Mouse (Mus musculus) forebrain, embryonic 15.5 days (tissue): Measurements from ENCODE around the gene Gm10283. TPM values are rescaled to one million over a fixed set of nuclear protein-coding genes. Genes with fewer than 3 reads are reported as not detected.
"Not testable (repeated sequence)": the region's sequence is repeated elsewhere in the genome, so short reads cannot be mapped to it uniquely, and the experiment has no call there.

Experiments used
- ATAC-seq: fragments of 200-750 bp; cut with Nextera tagmentation; replicated peaks from 2 replicates; pipeline ENCODE4 v1.8.0; 2017; ENCODE audit warnings: mild to moderate bottlenecking, moderate TSS enrichment, moderate library complexity
- H3K27ac ChIP-seq: fragments of 300-500 bp; sonication (generic); replicated peaks from 2 replicates; pipeline ENCODE4 v1.5.1; 2015; ENCODE audit warnings: mild to moderate bottlenecking, inconsistent platforms
- H3K27me3 ChIP-seq: fragments of 300-500 bp; sonication (generic); 2 replicates; pipeline ENCODE4 v1.6.1; 2015; ENCODE audit warnings: inconsistent platforms
- H3K36me3 ChIP-seq: fragments of 300-500 bp; sonication (generic); 2 replicates; pipeline ENCODE4 v1.6.1; 2015; ENCODE audit warnings: mild to moderate bottlenecking, inconsistent platforms
- H3K4me1 ChIP-seq: fragments of 300-500 bp; sonication (generic); 2 replicates; pipeline ENCODE4 v1.6.1; 2015; ENCODE audit warnings: inconsistent platforms
- H3K4me2 ChIP-seq: fragments of 300-500 bp; sonication (generic); replicated peaks from 2 replicates; pipeline ENCODE4 v1.6.1; 2015; ENCODE audit warnings: mild to moderate bottlenecking, inconsistent platforms
- H3K4me3 ChIP-seq: fragments of 300-500 bp; sonication (generic); 2 replicates; pipeline ENCODE4 v1.5.1; 2015; ENCODE audit warnings: mild to moderate bottlenecking, inconsistent platforms
- H3K9ac ChIP-seq: fragments of 300-500 bp; sonication (generic); replicated peaks from 2 replicates; pipeline ENCODE4 v1.6.1; 2015; ENCODE audit warnings: mild to moderate bottlenecking, inconsistent platforms
- H3K9me3 ChIP-seq: fragments of 300-500 bp; sonication (generic); 2 replicates; pipeline ENCODE4 v1.6.1; 2016; ENCODE audit warnings: inconsistent platforms
- WGBS: fragments of 180-500 bp; shearing (Covaris S2); methylation state at CpG from one replicate; pipeline ENCODE4 v1.1.7; 2015; ENCODE audit warnings: mixed read lengths; 5-methylcytosine and 5-hydroxymethylcytosine counted together
- polyA plus RNA-seq: library from polyadenylated mRNA; unstranded; fragments of >200 nt; fragmentation: Nextera tagmentation; extraction: Ambion mirVana; gene quantifications from 2 replicates; pipeline ENCODE4 v1.2.1, GENCODE M21; 2015

The Gm10283 gene
- not detected in 2 replicates for polyA plus RNA-seq

DNA sequence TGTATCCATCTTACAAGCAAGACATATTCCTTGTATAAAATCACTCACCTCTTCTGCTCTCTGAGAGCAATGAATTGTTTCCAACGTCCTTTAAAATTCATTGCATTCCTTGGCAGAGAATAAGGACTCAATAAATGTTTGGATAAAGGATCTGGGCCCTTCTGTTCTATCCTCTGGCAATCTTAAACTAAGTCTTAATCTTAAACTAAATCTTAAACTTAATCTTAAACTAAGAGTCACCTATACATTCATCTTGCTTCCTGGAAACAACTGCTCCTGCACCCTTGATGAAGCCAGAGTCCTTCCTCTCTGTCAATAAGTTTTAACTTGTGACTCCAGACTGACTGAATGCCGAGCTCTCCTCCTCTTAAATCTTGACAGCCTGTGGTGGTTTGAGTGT lies at the start of gene Gm10283:
TSS of gene Gm10283 (minus strand) at position 101 of the 400 bp plus-strand sequence.
- H3K36me3 ChIP-seq: no peaks in the 10 kb centered on the region
- WGBS: 48% methylated on average over 2 of the region's 2 CpGs
- H3K4me3 ChIP-seq: no peak within 1 kb of the TSS
- H3K4me1 ChIP-seq: peaks cover 5% of the 10 kb centered on the region; the same call in 1 of the 2 replicates
- no peak within 1 kb of the TSS for H3K9ac ChIP-seq
- no peak for ATAC-seq
- H3K27me3 ChIP-seq: no peaks in the 10 kb centered on the region
- H3K9me3 ChIP-seq: no peaks in the 10 kb centered on the region
- no peak within 1 kb of the TSS for H3K4me2 ChIP-seq
- H3K27ac ChIP-seq: no peak within 1 kb of the TSS

DNA sequence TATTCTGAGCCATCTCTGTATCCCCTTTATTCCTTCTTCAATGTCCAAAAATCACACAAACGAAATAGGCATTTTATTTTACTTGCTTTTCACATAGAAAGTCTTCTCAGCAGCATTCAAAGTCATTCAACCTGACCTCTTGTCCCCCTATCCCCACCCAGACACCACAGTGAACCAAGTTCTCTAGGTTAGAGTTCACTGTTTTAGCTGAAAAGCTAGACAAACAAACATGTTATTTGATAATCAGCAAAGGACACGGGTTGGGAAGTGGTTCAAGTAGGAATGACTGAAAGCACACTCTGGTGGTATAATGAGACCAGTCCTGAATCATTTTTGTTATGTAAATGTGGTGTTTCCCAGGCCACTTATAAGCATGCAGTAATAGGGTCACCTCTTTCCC lies 31.9 kb upstream of the Gm10283 start:
- no peaks in the 10 kb centered on the region for H3K36me3 ChIP-seq
- no peaks in the 10 kb centered on the region for H3K4me1 ChIP-seq
- no peaks in the 10 kb centered on the region for H3K9me3 ChIP-seq
- no peak overlapping the region for H3K4me2 ChIP-seq
- no peak overlapping the region for H3K4me3 ChIP-seq
- no peak for ATAC-seq
- 15% methylated on average over 2 of the region's 2 CpGs for WGBS
- no peaks in the 10 kb centered on the region for H3K27me3 ChIP-seq
- H3K27ac ChIP-seq: no peak overlapping the region
- H3K9ac ChIP-seq: no peak overlapping the region

DNA sequence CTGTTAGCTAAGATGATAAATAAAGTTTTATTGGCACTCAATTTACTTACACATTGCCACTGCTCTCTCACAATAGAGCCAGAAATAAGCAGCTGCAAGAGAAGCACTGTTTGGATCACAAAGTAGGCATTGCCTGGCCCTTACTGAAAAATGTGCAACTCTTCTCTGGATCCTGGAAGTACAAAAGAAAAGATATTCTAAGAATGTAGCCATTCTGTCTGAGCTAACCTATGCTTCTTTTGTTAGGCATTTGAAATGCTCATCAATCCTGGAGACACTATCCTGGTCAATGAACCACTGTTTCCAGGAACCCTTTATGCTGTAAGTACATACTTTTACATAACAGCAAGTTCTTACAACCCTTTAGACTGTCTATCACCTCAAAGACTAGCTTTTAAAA lies 15.3 kb upstream of the Gm10283 start:
- no peaks in the 10 kb centered on the region for H3K9me3 ChIP-seq
- H3K9ac ChIP-seq: no peak overlapping the region
- no peaks in the 10 kb centered on the region for H3K27me3 ChIP-seq
- no peak overlapping the region for H3K4me3 ChIP-seq
- no peak overlapping the region for H3K4me2 ChIP-seq
- no peak overlapping the region for H3K27ac ChIP-seq
- no peaks in the 10 kb centered on the region for H3K36me3 ChIP-seq
- no peaks in the 10 kb centered on the region for H3K4me1 ChIP-seq
- no peak for ATAC-seq

DNA sequence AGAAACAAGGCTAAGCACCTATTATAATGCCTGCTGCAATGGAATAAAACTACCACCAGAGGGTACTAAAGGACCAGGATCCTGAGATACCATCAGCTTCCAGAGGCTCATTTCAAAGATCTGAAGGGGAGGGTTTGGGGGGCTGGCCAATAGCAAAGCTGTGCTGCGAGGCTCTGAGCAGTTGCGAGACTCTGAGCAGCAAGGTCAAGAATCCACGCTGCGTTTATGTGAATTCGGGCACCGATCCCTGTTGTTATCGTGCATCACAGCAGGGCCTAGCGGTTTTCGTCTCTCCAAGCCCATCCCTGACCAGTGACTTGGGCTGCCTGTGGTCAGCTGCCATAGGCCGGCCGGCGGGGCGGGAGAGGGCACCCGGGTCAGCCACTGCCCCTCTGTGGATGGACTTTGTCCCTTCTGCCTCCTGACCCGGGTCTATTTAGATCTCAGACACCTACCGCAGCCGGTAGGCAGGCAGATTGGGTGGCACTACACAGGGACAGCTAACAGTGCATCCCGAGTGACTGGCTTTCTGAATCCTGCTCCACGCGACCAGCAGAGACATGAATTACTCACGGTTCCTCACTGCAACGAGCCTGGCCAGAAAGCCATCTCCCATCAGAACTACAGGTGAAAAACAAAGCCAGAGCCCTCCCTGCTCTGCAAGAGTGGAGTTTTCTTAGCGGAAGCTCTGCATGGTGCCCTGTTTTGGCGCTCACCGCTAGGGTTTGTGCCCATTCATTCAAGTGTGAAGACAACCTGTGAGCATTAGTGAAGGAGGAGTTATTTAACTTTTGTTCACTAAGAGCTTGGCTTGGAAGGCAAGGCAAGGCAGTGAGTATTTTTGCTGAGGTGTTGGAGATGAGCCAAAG lies 2.9 kb upstream of the Gm10283 start, which contains the start of gene Aadat:
TSS of gene Aadat (plus strand) at position 280 of the 869 bp plus-strand sequence.
- H3K27ac ChIP-seq: no peak within 1 kb of the TSS
- H3K4me2 ChIP-seq: peak within 1 kb of the TSS; percentile 100
- ATAC-seq: peak; percentile 99
- H3K27me3 ChIP-seq: no peaks in the 10 kb centered on the region
- H3K4me3 ChIP-seq: peak within 1 kb of the TSS; percentile 77
- H3K4me1 ChIP-seq: peaks cover 5% of the 10 kb centered on the region; the same call in 1 of the 2 replicates
- H3K36me3 ChIP-seq: no peaks in the 10 kb centered on the region
- H3K9ac ChIP-seq: peak within 1 kb of the TSS; percentile 86
- H3K9me3 ChIP-seq: no peaks in the 10 kb centered on the region
- WGBS: under 1% methylated on average over 25 of the region's 25 CpGs

- not testable (repeated sequence) for H3K9me3 ChIP-seq, H3K36me3 ChIP-seq, H3K27me3 ChIP-seq, H3K9ac ChIP-seq, H3K4me1 ChIP-seq, H3K4me2 ChIP-seq, ATAC-seq, H3K27ac ChIP-seq, H3K4me3 ChIP-seq
- 90% methylated on average over 2 of the region's 2 CpGs for WGBS
These were observed 8.0 kb downstream of the Gm10283 start for GRCm38 (mm10) chr8:60495046-60495445.

DNA sequence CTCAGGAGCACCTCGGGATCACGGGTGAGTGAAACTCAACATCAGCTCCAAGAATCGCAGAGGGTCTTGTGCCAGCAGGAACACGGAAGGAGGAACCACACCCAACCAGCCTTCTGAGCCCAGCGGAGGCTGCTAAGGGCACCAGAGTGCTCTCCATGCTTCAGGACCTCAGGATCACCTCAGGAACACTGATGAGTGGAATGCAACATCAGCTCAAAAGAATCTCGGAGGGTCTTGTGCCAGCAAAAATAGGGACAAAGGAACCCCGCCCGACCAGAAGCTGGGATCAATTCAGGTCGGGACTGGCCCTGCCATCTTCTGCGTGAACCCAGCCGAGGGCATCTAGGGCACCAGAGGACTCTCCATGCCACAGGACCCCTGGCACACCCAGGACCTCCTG lies 8.4 kb downstream of the Gm10283 start:
- Histone ChIP-seq H3K36me3 (no peaks in the 10 kb centered on the region), H3K9ac (no peak overlapping the region), H3K27ac (no peak overlapping the region), H3K27me3 (no peaks in the 10 kb centered on the region), H3K4me3 (no peak overlapping the region), H3K9me3 (no peaks in the 10 kb centered on the region), H3K4me2 (no peak overlapping the region), H3K4me1 (no peaks in the 10 kb centered on the region)
- no peak for ATAC-seq
- WGBS: 91% methylated on average over 11 of the region's 11 CpGs

DNA sequence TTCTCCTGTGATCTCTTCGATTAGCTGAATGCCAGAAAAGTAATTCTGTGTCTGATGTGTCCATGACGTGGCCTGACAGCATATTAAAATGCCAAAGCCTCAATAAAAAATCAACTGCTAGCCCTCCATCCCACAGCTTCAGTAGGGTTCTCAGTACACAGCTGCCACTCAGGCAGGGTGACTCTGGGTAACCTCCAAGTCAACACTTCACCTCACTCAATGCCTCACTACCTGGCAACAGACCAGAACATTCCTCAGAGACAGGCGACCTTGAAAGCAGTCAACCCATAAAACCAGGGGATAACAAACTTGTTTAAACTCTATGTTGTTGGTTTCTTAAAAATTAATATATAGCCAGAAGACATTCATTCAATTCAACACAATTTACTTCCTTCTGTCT lies 10.5 kb downstream of the Gm10283 start:
- ATAC-seq: no peak
- Histone ChIP-seq H3K4me2 (no peak overlapping the region), H3K36me3 (no peaks in the 10 kb centered on the region), H3K9me3 (no peaks in the 10 kb centered on the region), H3K27ac (no peak overlapping the region), H3K27me3 (no peaks in the 10 kb centered on the region), H3K4me1 (no peaks in the 10 kb centered on the region), H3K4me3 (no peak overlapping the region), H3K9ac (no peak overlapping the region)
- 85% methylated on average over 3 of the region's 3 CpGs for WGBS

DNA sequence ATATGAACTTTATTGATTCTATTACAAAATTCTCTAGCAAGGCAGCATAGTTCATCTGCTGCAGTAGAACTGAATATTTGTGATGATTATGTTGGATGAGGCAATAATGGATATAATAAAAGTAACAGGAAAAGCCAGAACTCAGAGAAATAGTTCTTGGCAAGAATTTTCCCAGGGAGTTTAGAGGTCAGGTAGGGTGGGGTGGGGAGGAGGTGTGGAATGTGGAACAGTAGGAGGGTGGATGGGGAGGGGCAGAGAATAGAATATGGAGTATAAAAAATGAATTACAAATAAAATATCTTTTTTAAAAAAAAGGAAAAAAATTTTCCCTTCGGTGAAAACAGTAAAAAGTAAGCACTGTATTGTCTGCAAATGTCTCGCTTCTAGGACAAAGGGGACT lies 11.1 kb downstream of the Gm10283 start:
- Histone ChIP-seq H3K4me1 (no peaks in the 10 kb centered on the region), H3K27me3 (no peaks in the 10 kb centered on the region), H3K27ac (no peak overlapping the region), H3K4me2 (no peak overlapping the region), H3K4me3 (no peak overlapping the region), H3K36me3 (no peaks in the 10 kb centered on the region), H3K9ac (no peak overlapping the region), H3K9me3 (no peaks in the 10 kb centered on the region)
- 98% methylated on average over 2 of the region's 2 CpGs for WGBS
- ATAC-seq: no peak

GRCm38 (mm10) chr8:60490147-60490546 lies 12.9 kb downstream of the Gm10283 start:
- Histone ChIP-seq H3K4me3 (no peak overlapping the region), H3K4me1 (no peaks in the 10 kb centered on the region), H3K9me3 (no peaks in the 10 kb centered on the region), H3K27me3 (no peaks in the 10 kb centered on the region), H3K27ac (no peak overlapping the region), H3K4me2 (no peak overlapping the region), H3K9ac (no peak overlapping the region), H3K36me3 (no peaks in the 10 kb centered on the region)
- ATAC-seq: no peak
- WGBS: 87% methylated on average over 2 of the region's 2 CpGs

DNA sequence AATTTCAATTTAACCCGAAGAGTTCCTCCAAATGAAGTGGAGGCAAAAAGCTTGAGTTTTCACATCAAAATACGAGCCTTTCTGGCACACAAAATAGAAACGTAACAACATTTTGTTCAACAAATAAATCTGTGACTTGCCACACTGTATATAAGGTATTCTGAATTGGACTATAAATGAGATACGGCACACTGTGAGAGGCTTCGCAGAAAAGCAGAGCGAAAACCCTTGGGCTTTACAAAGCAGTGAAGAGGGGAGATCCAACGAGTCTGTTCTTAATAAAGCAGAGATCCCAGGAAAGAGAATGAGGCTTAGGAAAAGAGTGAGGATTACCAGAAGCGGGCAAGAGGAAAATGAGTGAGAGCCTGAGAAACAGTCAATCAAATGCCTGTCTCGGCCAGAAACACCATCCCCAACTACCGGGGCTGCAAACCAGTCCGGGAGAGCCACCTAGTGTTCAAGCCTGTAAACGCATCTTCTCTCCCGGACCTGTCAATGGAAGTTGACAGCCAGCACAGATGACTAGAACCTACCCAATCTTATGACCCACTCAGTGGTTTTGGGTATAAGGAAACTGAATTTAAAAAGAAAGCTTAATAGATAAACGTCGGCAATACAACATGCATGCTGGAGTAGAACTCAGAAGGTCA lies 36.2 kb downstream of the Gm10283 start:
- no peak overlapping the region for H3K9ac ChIP-seq
- H3K4me2 ChIP-seq: 0 out of 2 replicates have a peak overlapping the region, but pooled peaks have one; percentile 8
- WGBS: 35% methylated on average over 15 of the region's 15 CpGs
- H3K4me1 ChIP-seq: no peaks in the 10 kb centered on the region
- H3K9me3 ChIP-seq: no peaks in the 10 kb centered on the region
- ATAC-seq: peak; percentile 95
- no peaks in the 10 kb centered on the region for H3K36me3 ChIP-seq
- H3K27ac ChIP-seq: no peak overlapping the region
- no peaks in the 10 kb centered on the region for H3K27me3 ChIP-seq
- no peak overlapping the region for H3K4me3 ChIP-seq

DNA sequence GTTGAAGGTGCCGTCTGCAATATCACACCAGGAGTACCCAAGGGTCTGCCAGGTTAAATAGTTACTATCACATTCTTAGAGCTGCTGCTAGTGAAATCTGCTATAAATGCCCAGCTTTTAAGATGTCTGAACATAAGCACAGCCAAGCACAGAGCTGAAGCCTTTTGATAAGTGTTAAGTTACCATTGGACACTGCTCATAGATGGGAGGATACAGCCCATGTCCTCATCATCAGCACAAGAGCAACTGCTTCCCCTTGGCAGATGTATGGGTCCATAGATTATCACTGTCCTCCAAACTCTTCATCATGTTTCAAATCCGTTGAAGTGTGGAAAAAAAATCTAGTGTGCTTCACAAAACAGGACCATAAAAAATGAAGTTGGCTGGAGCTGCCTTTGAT lies 53.7 kb downstream of the Gm10283 start:
- Histone ChIP-seq H3K36me3 (no peaks in the 10 kb centered on the region), H3K27ac (no peak overlapping the region), H3K9ac (no peak overlapping the region), H3K4me1 (no peaks in the 10 kb centered on the region), H3K27me3 (no peaks in the 10 kb centered on the region), H3K4me2 (no peak overlapping the region), H3K4me3 (no peak overlapping the region), H3K9me3 (no peaks in the 10 kb centered on the region)
- no peak for ATAC-seq
- 73% methylated on average over 2 of the region's 2 CpGs for WGBS

DNA sequence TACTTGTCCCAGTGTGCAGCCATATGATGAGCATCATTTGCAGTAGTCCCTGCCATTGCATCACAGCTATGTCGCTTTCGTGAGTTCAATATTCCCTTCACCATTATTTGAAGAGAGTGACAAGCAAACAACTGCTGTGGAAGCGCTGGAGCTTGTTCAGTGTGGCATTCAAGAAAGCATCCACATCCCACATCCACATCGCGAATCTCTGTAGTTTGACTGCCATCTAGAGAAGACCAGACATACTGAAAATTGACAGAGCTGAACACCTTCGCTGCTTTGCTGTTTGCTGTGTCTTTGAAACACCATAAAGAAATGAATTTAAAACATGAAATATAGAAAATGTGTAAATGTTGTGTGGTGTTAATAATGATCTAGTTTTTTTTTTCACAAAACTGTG lies 58.0 kb downstream of the Gm10283 start:
- Histone ChIP-seq H3K4me2 (no peak overlapping the region), H3K27me3 (no peaks in the 10 kb centered on the region), H3K9me3 (no peaks in the 10 kb centered on the region), H3K4me1 (no peaks in the 10 kb centered on the region), H3K36me3 (no peaks in the 10 kb centered on the region), H3K9ac (no peak overlapping the region), H3K4me3 (no peak overlapping the region), H3K27ac (no peak overlapping the region)
- peak; percentile 41; the same call in 1 of the 2 replicates for ATAC-seq
- 68% methylated on average over 6 of the region's 6 CpGs for WGBS
